Mouse (Mus musculus): ENCODE measurements around the gene Atp6v1d. TPM values are rescaled to one million over a fixed set of nuclear protein-coding genes. Genes with fewer than 3 reads are reported as not detected.

Gene Atp6v1d
- polyA plus RNA-seq, 1 experiment from 2014 or later = 86.4 TPM

DNA sequence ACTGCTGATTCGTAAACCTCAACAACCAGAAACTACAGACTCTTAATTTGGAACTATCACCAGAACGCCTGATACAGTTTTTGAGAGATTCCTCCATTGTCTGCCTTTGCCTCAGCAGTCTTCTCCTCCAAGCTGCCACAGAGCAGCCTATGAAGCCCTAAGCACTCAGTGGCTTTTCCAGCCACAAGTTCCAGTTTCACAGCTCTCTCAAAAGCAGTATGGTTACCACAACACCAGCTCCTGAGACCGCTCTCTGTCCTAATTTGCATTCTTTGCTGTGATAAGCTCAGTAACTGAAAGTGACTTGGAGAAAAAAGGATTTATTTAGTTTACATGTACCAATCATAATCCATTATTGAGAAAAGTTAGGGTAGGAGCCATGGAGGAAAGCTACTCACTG lies 61.4 kb downstream of the Atp6v1d start:
- no peak for TF ChIP-seq CTCF (IDR thresholded peaks at IDR 0.05)
- in situ Hi-C loops (cut with MboI; ENCODE audit: low pct_unique_long_range_greater_than_20kb) = no loop called here
- ChIA-PET CTCF (no interaction called here), POLR2A (no interaction called here)
- no peak for ATAC-seq
- H3K27me3 ChIP-seq = no peaks in the 10 kb centered on the region
- no peak for DNase-seq (ENCODE audit: low read depth, low spot score)

DNA sequence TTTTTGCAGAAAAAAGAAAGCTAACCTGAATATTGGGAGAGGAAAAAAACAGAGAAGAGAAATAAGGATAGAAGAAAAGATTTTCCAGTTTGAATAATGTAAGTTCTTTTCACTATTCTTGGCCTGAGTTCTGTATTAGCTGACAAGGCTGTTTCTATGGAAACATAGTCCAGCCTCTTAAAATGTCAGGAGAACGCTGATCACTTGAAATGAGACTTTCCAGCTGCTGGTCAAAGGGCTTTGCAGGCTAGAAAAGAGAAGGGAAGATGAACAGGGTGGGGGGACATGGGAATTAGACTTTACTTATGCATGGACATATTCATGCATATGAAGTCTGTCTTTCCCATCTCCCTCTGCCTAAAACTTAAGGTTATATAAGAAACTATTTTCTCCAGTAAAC lies 67.2 kb downstream of the Atp6v1d start:
- no peak for ATAC-seq

DNA sequence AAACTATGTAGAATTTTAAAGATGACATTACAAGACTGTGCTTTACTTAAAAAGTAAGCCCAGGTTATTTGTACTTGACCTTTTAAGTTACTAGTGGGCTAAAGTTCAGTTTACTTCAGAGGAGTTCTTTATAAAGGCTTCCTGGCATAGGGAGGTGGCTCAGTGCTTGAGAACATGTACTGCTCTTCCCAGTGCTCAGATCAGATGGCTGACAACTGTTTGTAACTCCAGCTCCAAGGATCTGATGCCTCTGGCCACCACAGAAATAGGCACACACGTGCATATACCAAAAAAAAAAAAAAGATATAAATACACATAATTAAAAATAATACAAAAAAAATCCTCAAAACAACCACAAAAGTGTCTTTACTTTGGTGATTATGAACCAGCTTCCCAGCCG lies 70.6 kb downstream of the Atp6v1d start:
- no peak for ATAC-seq
- no peak for TF ChIP-seq CTCF (IDR thresholded peaks at IDR 0.05)
- in situ Hi-C loops (cut with MboI; ENCODE audit: low pct_unique_long_range_greater_than_20kb) = no loop called here
- no peak for DNase-seq (ENCODE audit: low read depth, low spot score)
- CTCF ChIA-PET = no interaction called here
- H3K27me3 ChIP-seq = no peaks in the 10 kb centered on the region
- POLR2A ChIA-PET = interaction anchor here (0.6 kb wide), 1 partner anchor 13 kb away, joined by 7 read pairs; no protein-coding TSS in a partner anchor

More for the DNA sequence above, 67.2 kb downstream of the Atp6v1d start:
- no peak for DNase-seq (ENCODE audit: low read depth, low spot score)
- no peak for TF ChIP-seq CTCF (IDR thresholded peaks at IDR 0.05)
- POLR2A ChIA-PET = no interaction called here
- CTCF ChIA-PET = interaction anchor here (1.3 kb wide), 1 partner anchor 16 kb away, joined by 3 read pairs; no protein-coding TSS in a partner anchor
- no peaks in the 10 kb centered on the region for H3K27me3 ChIP-seq
- in situ Hi-C loops (cut with MboI; ENCODE audit: low pct_unique_long_range_greater_than_20kb) = no loop called here

Other genes starting within 250 kb of the Atp6v1d start
- not detected for gene Fam71d, start 170.1 kb downstream of the Atp6v1d start, polyA plus RNA-seq (2021)
- 33.6 TPM for gene Mpp5, start 112.7 kb downstream of the Atp6v1d start, polyA plus RNA-seq (2021)
- gene Eif2s1, start 181 bp upstream of the Atp6v1d start, polyA plus RNA-seq (2021) = 70.4 TPM
- gene Plek2, start 45.3 kb upstream of the Atp6v1d start, polyA plus RNA-seq (2021) = 0.09 TPM
- 5.6 TPM for gene Tmem229b, start 146.0 kb upstream of the Atp6v1d start, polyA plus RNA-seq (2021)
- 3.9 TPM for gene Plekhh1, start 167.5 kb upstream of the Atp6v1d start, polyA plus RNA-seq (2021)
- gene Pigh, start 228.0 kb upstream of the Atp6v1d start, polyA plus RNA-seq (2021) = 18.8 TPM